Mouse (Mus musculus): ENCODE measurements around the gene Chn2.

The Chn2 gene

GRCm38 (mm10) chr6:54279391-54279790 lies 240.0 kb downstream of the Chn2 start:
- no peak for DNase-seq (ENCODE audit: low spot score in 2 of 2)

GRCm38 (mm10) chr6:54280248-54280647 lies 240.9 kb downstream of the Chn2 start:
- no peak for DNase-seq (ENCODE audit: low spot score in 2 of 2)

- DNase-seq (ENCODE audit: low spot score in 2 of 2), result no peak
Measured at GRCm38 (mm10) chr6:54283299-54283698, 243.9 kb downstream of the Chn2 start.

- DNase-seq (ENCODE audit: low spot score in 2 of 2), result no peak
Measured at GRCm38 (mm10) chr6:54284167-54284711, 244.9 kb downstream of the Chn2 start.

- no peak for DNase-seq (ENCODE audit: low spot score in 2 of 2)
Measured at GRCm38 (mm10) chr6:54286813-54287212, 247.5 kb downstream of the Chn2 start.

- no peak for DNase-seq (ENCODE audit: low spot score in 2 of 2)
Measured at GRCm38 (mm10) chr6:54289774-54290500, 250.6 kb downstream of the Chn2 start.

GRCm38 (mm10) chr6:54297231-54297630 lies 257.9 kb downstream of the Chn2 start:
- no peak for DNase-seq (ENCODE audit: low spot score in 2 of 2)

- DNase-seq (ENCODE audit: low spot score in 2 of 2), result no peak
Measured at GRCm38 (mm10) chr6:54299417-54299816, 260.1 kb downstream of the Chn2 start.

GRCm38 (mm10) chr6:54305777-54306176 lies 266.4 kb downstream of the Chn2 start:
- DNase-seq (ENCODE audit: low spot score in 2 of 2), result no peak

- peak in 1 of 2 experiments; percentile 56 for DNase-seq (ENCODE audit: low spot score in 2 of 2)
Measured at GRCm38 (mm10) chr6:54313071-54313470, 273.7 kb downstream of the Chn2 start.

- no peak for DNase-seq (ENCODE audit: low spot score in 2 of 2)
Measured at GRCm38 (mm10) chr6:54318618-54319017, 279.3 kb downstream of the Chn2 start.

- DNase-seq (ENCODE audit: low spot score in 2 of 2), result no peak
Measured at GRCm38 (mm10) chr6:54319198-54319597, 279.8 kb downstream of the Chn2 start.

GRCm38 (mm10) chr6:54320236-54320635 lies 280.9 kb downstream of the Chn2 start:
- no peak for DNase-seq (ENCODE audit: low spot score in 2 of 2)

GRCm38 (mm10) chr6:54325246-54325885 lies 286.0 kb downstream of the Chn2 start, which contains the start of gene Prr15:
TSS of gene Prr15 (plus strand) at chr6:54325835.
- no peak for DNase-seq (ENCODE audit: low spot score in 2 of 2)

- peak; percentile 80 to 83 for DNase-seq (ENCODE audit: low spot score in 2 of 2)
Measured at GRCm38 (mm10) chr6:54326671-54327625, 287.6 kb downstream of the Chn2 start.

- peak; percentile 61 to 65 for DNase-seq (ENCODE audit: low spot score in 2 of 2)
Measured at GRCm38 (mm10) chr6:54327626-54328003, 288.3 kb downstream of the Chn2 start.

- no peak for DNase-seq (ENCODE audit: low spot score in 2 of 2)
Measured at GRCm38 (mm10) chr6:54328783-54329182, 289.4 kb downstream of the Chn2 start.

- no peak for DNase-seq (ENCODE audit: low spot score in 2 of 2)
Measured at GRCm38 (mm10) chr6:54329598-54329997, 290.2 kb downstream of the Chn2 start.

- DNase-seq (ENCODE audit: low spot score in 2 of 2), result no peak
Measured at GRCm38 (mm10) chr6:54330166-54330565, 290.8 kb downstream of the Chn2 start.

GRCm38 (mm10) chr6:54331765-54332164 lies 292.4 kb downstream of the Chn2 start:
- DNase-seq (ENCODE audit: low spot score in 2 of 2), result no peak

- DNase-seq (ENCODE audit: low spot score in 2 of 2), result no peak
Measured at GRCm38 (mm10) chr6:54332203-54332602, 292.8 kb downstream of the Chn2 start.

- no peak for DNase-seq (ENCODE audit: low spot score in 2 of 2)
Measured at GRCm38 (mm10) chr6:54333116-54333651, 293.8 kb downstream of the Chn2 start.
